Mouse (Mus musculus) spleen, adult 2 months (tissue): ENCODE results near the gene Gpx5.

Experiments
- CTCF ChIP-seq: fragments of 200-500 bp; IDR thresholded peaks from 2 replicates; pipeline ENCODE4 v1.5.1; 2011; ENCODE audit warnings: mild to moderate bottlenecking, inconsistent platforms; ENCODE audit not compliant: insufficient read depth, insufficient read length, insufficient replicate concordance; ENCODE audit errors: extremely low read depth
- POLR2A ChIP-seq: fragments of 200-500 bp; IDR thresholded peaks from 2 replicates; pipeline ENCODE4 v1.6.1; 2011; ENCODE audit warnings: low read depth, low read length, inconsistent platforms

DNA sequence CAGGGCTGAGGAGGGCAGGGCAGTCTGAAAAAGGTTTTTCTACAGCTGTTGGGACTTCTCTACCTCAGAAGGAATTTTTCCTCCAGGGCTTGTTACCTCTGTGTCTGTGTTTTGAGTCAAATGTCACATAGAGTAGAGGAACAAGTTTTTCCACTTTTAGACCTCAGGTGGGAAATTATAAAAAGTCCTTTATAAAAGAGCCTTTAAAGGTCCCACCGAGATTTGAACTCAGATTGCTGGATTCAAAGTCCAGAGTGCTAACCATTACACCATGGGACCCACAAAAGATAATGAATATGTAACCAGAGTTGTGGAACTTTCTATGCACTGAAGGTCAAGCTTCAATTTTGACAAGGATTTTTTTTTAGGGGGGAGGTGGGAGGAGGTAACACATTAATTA lies 24.3 kb downstream of the Gpx5 start:
- TF ChIP-seq CTCF (no peak), POLR2A (no peak)
